Mouse (Mus musculus) adrenal gland, postnatal 10 days (tissue): ENCODE data around the gene Olfr685. TPM values are rescaled to one million over a fixed set of nuclear protein-coding genes. Genes with fewer than 3 reads are reported as not detected.

Experiments
- DNase-seq: peaks from one replicate; pipeline ENCODE4 v3.0.0; 2021; ENCODE audit warnings: mixed read lengths
- long read RNA-seq, 2 experiments: library from polyadenylated mRNA; stranded (forward); transcript quantifications; one replicate each; pipeline ENCODE4 v2.0.0; 2021
- total RNA-seq, 2 experiments: library from RNA; stranded (reverse); gene quantifications; 2 replicates each; pipeline ENCODE4 v1.2.3; 2021

Olfr685 gene
- not detected for total RNA-seq
- long read RNA-seq, experiment 1, result 0 reads
- long read RNA-seq, experiment 2, result 0 reads

GRCm38 (mm10) chr7:105185912-105186311 lies at the start of gene Olfr685:
TSS of gene Olfr685 (minus strand) at chr7:105186012.
- no peak for DNase-seq

- DNase-seq, result no peak
These were observed 43.6 kb upstream of the Olfr685 start for GRCm38 (mm10) chr7:105229386-105229785.

GRCm38 (mm10) chr7:105228138-105228537 lies 42.3 kb upstream of the Olfr685 start:
- no peak for DNase-seq

- no peak for DNase-seq
These were observed 40.9 kb upstream of the Olfr685 start for GRCm38 (mm10) chr7:105226703-105227102.

GRCm38 (mm10) chr7:105226072-105226471 lies 40.3 kb upstream of the Olfr685 start:
- no peak for DNase-seq

GRCm38 (mm10) chr7:105218281-105218680 lies 32.5 kb upstream of the Olfr685 start:
- no peak for DNase-seq

- DNase-seq, result no peak
These were observed 28.9 kb upstream of the Olfr685 start for GRCm38 (mm10) chr7:105214761-105215160.

GRCm38 (mm10) chr7:105207385-105207784 lies 21.6 kb upstream of the Olfr685 start, which contains the start of gene Olfr686:
TSS of gene Olfr686 (minus strand) at chr7:105207485.
- DNase-seq, result no peak

GRCm38 (mm10) chr7:105170773-105171172 lies 15.0 kb downstream of the Olfr685 start:
- peak; percentile 3 for DNase-seq

- no peak for DNase-seq
These were observed 22.3 kb downstream of the Olfr685 start, which contains the start of gene Olfr684 for GRCm38 (mm10) chr7:105163553-105163952. TSS of gene Olfr684 (minus strand) at chr7:105163653.

- no peak for DNase-seq
These were observed 38.9 kb downstream of the Olfr685 start, which contains the start of gene Olfr683 for GRCm38 (mm10) chr7:105146912-105147311. TSS of gene Olfr683 (minus strand) at chr7:105147012.

- DNase-seq, result no peak
These were observed 44.5 kb downstream of the Olfr685 start for GRCm38 (mm10) chr7:105141275-105141674.

Other genes with a start within 250 kb of the Olfr685 start
- not detected for gene Olfr670, start 223.4 kb downstream of the Olfr685 start, total RNA-seq
- not detected for gene Olfr671, start 206.9 kb downstream of the Olfr685 start, total RNA-seq
- gene Olfr672, start 184.0 kb downstream of the Olfr685 start, total RNA-seq, result not detected
- gene Olfr675, start 157.6 kb downstream of the Olfr685 start, total RNA-seq, result not detected
- not detected for gene Olfr676, start 153.3 kb downstream of the Olfr685 start, total RNA-seq
- not detected for gene Olfr677, start 134.6 kb downstream of the Olfr685 start, total RNA-seq
- not detected for gene Olfr678, start 121.5 kb downstream of the Olfr685 start, total RNA-seq
- not detected for gene Olfr679, start 104.8 kb downstream of the Olfr685 start, total RNA-seq
- gene Olfr680-ps1, start 93.2 kb downstream of the Olfr685 start, total RNA-seq, result not detected
- not detected for gene Olfr681, start 69.2 kb downstream of the Olfr685 start, total RNA-seq
- gene Olfr683, start 39.0 kb downstream of the Olfr685 start, total RNA-seq, result not detected
- not detected for gene Olfr684, start 22.4 kb downstream of the Olfr685 start, total RNA-seq
- not detected for gene Olfr686, start 21.5 kb upstream of the Olfr685 start, total RNA-seq
- not detected for gene Olfr688, start 102.1 kb upstream of the Olfr685 start, total RNA-seq
- not detected for gene Olfr689, start 125.2 kb upstream of the Olfr685 start, total RNA-seq
- not detected for gene Olfr690, start 148.1 kb upstream of the Olfr685 start, total RNA-seq
- not detected for gene Olfr691, start 156.3 kb upstream of the Olfr685 start, total RNA-seq
- gene Olfr692, start 182.2 kb upstream of the Olfr685 start, total RNA-seq, result not detected
- gene Gm5901, start 189.0 kb upstream of the Olfr685 start, total RNA-seq, result not detected
- 10 to 100 TPM; 24.3 to 29.4 TPM for gene Fam160a2, start 214.0 kb upstream of the Olfr685 start, total RNA-seq
- gene Cnga4, start 218.6 kb upstream of the Olfr685 start, total RNA-seq, result not detected
- gene Cckbr, start 239.7 kb upstream of the Olfr685 start, total RNA-seq, result under 1 TPM in 1 of 2 experiments, not detected in 1; 0.12 TPM